Mouse (Mus musculus): ENCODE results near the gene Ttc7b. TPM values are rescaled to one million over a fixed set of nuclear protein-coding genes. Genes with fewer than 3 reads are reported as not detected.
A peak's percentile ranks its signal among the peaks of the same experiment; 100 is the strongest.

The Ttc7b gene
- total RNA-seq, 2 experiments from 2014 or later: 229 to 246 TPM

DNA sequence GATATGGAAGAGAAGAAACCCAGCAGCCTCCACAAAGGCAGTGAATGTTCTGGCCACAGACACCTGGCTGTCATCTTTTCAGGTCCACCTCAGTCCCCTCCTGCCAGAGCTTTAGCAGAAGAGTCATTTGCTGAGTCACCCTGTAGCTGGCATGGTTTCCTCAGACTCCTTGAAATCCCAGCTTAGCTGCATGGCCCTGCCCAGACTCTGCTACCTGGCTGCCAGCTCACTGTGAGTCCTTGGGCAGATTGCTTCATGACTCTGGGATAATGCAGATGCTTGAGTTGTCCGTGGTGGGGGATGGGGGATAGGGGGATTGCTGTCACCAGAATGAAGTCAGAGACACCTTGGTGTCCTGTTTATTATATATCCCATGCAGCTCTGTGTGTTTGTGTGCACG, 247.6 kb downstream of the Ttc7b start:
- no peak for DNase-seq (ENCODE audit: low spot score in 2 of 2)
- intact Hi-C loops (cut with DNase I): no loop called here

DNA sequence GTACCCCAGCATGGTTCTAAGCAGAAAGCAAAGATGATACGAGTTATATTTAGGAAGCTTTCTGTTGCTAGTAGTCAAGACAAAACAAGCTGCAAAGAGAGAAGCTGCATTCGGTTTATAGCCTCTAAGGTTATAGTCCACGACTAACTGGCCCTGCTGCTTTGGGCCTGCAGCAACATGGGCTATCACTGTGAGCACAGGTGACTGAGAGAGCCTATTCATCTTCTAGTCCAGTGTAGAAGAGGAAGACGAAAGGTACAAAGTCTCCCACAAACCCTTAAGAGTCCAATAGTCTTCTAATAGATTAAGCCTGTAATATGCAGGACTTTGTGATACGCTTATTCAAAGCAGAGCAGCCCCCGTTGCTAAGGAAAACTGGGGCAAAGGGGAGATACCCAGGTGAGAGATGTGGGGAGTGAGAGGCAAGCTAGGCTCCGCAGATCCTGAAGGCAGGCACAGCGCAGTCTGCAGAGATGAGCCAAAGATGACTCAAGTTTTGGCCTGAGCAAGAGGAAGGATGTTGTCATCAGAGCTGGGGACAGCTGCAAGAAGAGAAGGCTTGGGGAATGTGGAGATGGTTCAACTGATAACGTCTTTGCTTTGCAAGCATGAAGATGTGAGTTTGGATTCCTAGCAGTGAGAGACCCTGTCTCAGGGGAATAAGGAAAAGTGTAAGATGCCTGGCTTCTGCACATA, 250.5 kb downstream of the Ttc7b start:
- intact Hi-C loops (cut with DNase I): loop anchor here (5.0 to 10.0 kb wide), 2 partner anchors 43 to 65 kb away; no protein-coding TSS in a partner anchor
- DNase-seq (ENCODE audit: low spot score in 2 of 2): no peak

DNA sequence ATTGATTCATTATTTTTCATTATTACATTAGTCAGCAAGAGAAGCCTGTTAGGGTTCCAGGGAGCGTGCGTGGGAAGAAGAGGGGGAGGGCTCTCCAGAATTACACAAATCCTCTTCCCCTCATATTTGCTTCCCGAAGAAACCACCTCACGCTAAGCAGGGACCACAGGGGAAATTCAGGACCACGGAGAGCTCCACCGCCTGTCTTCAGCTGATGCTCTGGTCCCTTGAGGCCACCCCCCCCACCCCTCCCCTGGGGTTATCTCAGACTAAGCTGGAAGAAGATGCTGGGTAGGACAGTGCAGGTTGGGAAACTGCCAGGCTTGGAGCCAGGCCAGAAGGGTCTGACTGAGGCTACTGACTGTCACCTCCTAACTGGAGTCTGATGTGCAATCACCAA, 252.6 kb downstream of the Ttc7b start:
- intact Hi-C loops (cut with DNase I): loop anchor here (5.0 to 10.0 kb wide), 2 partner anchors 41 to 63 kb away; no protein-coding TSS in a partner anchor
- no peak for DNase-seq (ENCODE audit: low spot score in 2 of 2)

DNA sequence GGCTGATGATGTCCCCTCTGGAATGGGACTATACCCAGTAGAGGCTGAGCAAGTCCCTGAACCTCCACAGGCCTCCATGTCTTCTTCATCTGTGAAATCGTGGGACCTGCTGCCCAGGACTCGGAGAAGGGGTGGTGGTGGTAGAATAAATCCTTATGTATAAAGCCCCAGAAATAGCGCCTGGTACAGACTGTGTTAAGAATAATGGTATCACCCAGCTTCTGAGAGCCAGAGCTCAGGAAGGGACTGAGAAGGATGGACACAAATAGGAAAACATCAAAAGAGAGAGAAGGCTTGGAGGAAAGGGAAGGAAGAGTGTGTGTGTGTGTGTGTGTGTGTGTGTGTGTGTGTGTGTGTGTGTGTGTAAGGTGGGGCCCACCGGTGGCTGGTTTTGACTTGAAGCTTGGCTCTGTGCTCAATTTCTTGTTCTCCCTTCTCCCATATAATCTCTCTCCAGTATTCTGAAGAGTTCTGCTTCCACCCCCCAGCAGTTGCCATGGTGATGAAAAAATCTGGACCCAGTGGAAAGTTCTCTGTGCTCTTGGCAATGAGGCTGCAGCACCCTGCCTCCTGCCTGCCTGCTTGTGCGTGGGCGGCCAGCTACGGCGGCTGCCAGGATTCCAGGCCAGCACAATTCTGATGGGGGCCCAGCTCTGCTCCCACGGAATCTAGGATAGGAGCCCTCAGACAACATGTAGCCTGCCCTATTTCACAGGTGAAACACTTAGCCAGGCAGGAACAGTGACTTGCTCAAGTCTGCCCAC, 254.9 kb downstream of the Ttc7b start:
- peak; percentile 95 for DNase-seq (ENCODE audit: low spot score in 2 of 2)
- intact Hi-C loops (cut with DNase I): loop anchor here (1.0 to 10.0 kb wide), 3 partner anchors 26 to 61 kb away; no protein-coding TSS in a partner anchor

DNA sequence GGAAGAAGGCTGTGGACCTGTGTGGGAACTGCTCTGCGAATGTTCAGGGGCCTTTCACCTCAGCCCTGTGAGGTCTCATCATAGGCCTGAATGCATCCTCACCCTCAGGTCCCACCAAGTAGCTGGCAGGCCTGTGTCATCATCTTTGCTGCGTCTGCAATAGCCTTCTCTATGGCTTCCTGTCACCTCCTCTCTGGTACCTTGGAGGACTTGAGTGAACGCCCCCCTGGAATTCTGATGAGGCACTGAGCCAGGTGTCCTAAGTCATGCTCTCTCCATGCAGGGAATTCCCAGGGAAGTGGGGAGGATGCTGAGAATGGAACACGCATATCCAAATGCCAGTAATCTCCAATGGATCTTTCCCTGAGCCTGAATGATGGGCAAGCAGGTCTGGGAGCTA, 255.7 kb downstream of the Ttc7b start:
- DNase-seq (ENCODE audit: low spot score in 2 of 2): no peak
- intact Hi-C loops (cut with DNase I): loop anchor here (5.0 to 10.0 kb wide), 2 partner anchors 38 to 60 kb away; no protein-coding TSS in a partner anchor

DNA sequence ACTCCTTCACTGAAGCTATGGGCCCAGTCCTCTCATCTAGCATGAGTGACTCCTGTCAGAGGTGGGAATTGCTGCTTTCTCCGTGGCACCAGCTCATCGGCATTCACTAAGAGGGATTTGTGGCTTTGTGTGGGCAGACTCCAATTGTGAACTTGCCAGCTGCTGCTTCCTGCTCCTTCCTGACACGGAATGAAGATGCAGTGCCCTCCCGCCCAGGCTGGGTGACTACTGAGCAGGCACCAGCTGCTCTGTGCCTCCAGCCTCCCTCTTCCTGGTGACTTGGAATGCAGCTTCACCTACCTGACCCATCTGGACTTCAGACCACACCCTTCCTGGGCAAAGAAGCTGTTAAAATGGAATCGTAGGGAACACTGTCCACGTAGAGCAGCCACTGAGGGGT, 257.8 kb downstream of the Ttc7b start:
- intact Hi-C loops (cut with DNase I): loop anchor here (10.0 kb wide), 1 partner anchor 58 kb away; no protein-coding TSS in a partner anchor
- DNase-seq (ENCODE audit: low spot score in 2 of 2): no peak

DNA sequence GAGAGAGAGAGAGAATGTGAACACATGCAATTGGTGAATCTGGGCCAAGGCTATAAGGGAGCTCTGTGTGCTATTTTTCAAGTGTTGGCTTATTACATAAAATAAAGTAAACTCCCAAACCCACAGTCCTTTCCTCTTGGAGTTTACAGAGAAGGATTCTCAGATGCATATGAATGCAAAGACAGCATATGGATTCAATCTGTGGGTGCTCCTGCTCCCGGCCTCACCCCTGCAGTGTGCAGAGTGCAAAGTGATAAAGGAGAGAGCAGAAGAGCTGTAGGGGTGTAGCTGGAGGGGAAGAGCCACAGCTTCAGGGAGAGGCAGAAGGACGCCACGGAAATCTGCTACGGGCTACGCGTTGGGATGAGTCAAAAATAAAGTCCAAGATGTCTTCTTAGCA, 258.9 kb downstream of the Ttc7b start:
- intact Hi-C loops (cut with DNase I): loop anchor here (10.0 kb wide), 1 partner anchor 57 kb away; no protein-coding TSS in a partner anchor
- DNase-seq (ENCODE audit: low spot score in 2 of 2): no peak

DNA sequence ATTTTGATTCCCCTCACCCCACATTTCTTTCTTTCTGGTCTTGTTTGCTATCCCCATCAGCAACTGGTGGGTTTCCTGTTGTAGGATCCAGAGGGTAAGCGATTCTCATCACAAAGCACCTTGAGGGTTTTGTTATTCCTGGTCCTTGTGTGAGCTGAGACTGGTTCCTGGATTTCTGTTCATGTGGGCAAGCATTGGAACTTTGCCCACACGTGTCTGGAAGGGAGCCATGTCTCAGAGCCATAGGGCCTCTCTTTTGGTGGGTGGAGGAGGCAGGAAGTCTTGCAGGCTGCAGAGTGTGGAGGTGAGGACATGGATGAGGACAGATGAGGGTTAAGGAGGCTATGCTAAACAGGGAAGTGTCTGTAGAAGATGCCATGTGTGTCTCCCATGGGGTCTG, 260.5 kb downstream of the Ttc7b start:
- intact Hi-C loops (cut with DNase I): loop anchor here (10.0 kb wide), 1 partner anchor 55 kb away; no protein-coding TSS in a partner anchor
- DNase-seq (ENCODE audit: low spot score in 2 of 2): no peak

DNA sequence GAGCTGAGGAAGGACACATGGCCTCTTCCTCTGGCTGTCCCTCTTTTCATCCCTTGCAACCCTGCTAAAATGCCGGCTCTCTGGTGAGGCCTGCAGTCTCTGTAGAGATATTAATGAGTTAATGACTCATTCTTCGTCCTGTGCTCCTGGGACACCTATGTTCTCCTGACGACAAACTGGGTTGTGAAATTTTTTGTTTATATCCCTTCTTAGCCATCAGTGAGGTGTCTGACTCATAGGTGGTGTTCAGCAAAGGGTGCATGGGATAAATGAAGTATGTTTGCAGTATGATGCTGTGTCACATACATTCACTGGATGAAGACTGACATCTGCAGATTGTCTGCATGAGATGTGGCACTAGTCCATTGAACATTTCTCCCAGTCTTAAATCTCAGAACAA, 262.8 kb downstream of the Ttc7b start:
- intact Hi-C loops (cut with DNase I): no loop called here
- no peak for DNase-seq (ENCODE audit: low spot score in 2 of 2)

DNA sequence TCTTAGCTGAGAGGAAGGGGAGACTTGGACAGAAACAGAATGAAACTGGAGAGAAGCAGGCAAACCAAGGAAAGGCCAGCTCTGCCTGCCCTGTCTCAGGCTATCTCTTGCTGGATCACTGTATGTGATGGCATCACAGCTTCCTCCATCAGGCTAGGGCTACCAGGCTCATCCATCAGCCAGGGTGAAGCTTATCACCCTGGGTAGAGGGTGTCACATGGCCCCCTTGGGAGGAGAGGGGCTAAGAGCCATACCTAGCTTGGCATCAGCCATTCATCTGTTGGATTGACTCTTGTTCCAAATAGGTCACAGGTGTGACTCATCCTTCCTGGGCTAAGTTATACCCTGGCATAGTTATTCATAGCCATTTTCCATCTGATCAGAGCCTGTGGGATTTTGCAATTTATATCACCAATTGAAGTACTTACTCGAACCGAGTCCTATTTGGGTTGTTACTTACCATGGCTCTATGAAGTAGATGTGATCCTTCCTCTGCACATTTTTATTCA, 265.1 kb downstream of the Ttc7b start:
- no peak for DNase-seq (ENCODE audit: low spot score in 2 of 2)
- intact Hi-C loops (cut with DNase I): no loop called here

DNA sequence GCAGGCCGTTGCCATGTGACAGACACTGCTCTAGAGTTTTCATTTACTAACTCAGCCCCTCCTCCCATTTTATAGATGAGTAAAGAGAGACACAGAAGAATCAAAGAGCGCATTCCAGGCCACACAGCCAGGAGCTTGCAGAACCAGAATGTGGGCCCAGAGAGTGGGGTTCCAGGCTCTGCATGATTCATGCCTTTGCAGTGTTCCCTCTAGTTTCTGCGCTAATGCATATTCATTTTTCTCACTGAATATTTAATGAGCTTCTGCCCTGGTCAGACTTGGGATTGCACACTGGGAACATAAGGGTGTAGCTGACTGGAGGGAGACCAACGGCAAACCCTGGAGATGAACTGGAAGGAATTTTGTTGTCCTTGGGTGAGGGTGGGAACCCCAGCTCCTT, 266.2 kb downstream of the Ttc7b start:
- intact Hi-C loops (cut with DNase I): no loop called here
- DNase-seq (ENCODE audit: low spot score in 2 of 2): no peak

Other genes starting within 250 kb of the Ttc7b start
- 10 to 100 TPM; 20.2 to 24.6 TPM for gene Rps6ka5, start 206.2 kb upstream of the Ttc7b start, total RNA-seq (2021)